Mouse (Mus musculus) lung, adult 2 months (tissue): ENCODE measurements around the gene Pla2g16.

Experiments used
- CTCF ChIP-seq: fragments of 200-500 bp; IDR thresholded peaks from 2 replicates; pipeline ENCODE4 v1.5.1; 2011; ENCODE audit warnings: mild to moderate bottlenecking, low read length, control low read depth; ENCODE audit not compliant: insufficient read depth
- POLR2A ChIP-seq: fragments of 200-500 bp; IDR thresholded peaks from 2 replicates; pipeline ENCODE4 v1.6.1; 2011; ENCODE audit warnings: low read depth, mild to moderate bottlenecking, control low read depth, low read length, borderline replicate concordance; ENCODE audit errors: extremely low read depth

GRCm38 (mm10) chr19:7583599-7583998, 26.3 kb downstream of the Pla2g16 start:
- TF ChIP-seq CTCF (no peak), POLR2A (no peak)
